Mouse (Mus musculus): ENCODE measurements around the gene Taf1c.

Taf1c gene

GRCm38 (mm10) chr8:119632246-119632645 is 27.2 kb upstream of the Taf1c start:
- ChIA-PET POLR2A (interaction anchor here in 3 of 4 experiments (0.5 to 2.6 kb wide), 14 partner anchors 9 to 619 kb away, joined by 3 to 16 read pairs (median 4); partner anchors contain the start of genes Mbtps1 (in 2 of the 3), Adad2 (in 1 of the 3), Taf1c (in 1 of the 3) and Tldc1 (in 1 of the 3)), CTCF (interaction anchor here in 3 of 4 experiments (0.6 to 2.6 kb wide), 8 partner anchors 37 to 219 kb away, joined by 3 to 11 read pairs (median 4); no protein-coding TSS in a partner anchor)

GRCm38 (mm10) chr8:119630841-119631240 is 25.8 kb upstream of the Taf1c start:
- POLR2A ChIA-PET, result interaction anchor here in 2 of 4 experiments (1.1 to 2.2 kb wide), 4 partner anchors 8 to 72 kb away, joined by 3 to 16 read pairs (median 9); partner anchors contain the start of gene Mbtps1 (in 1 of the 2)

GRCm38 (mm10) chr8:119627613-119628359 is 22.8 kb upstream of the Taf1c start:
- CTCF ChIA-PET, result interaction anchor here (0.6 to 2.3 kb wide), 12 partner anchors 11 to 1610 kb away, joined by 3 to 13 read pairs (median 3); no protein-coding TSS in a partner anchor
- POLR2A ChIA-PET, result interaction anchor here in 3 of 4 experiments (0.6 to 2.3 kb wide), 9 partner anchors 9 to 1866 kb away, joined by 3 to 10 read pairs (median 4); partner anchors contain the start of genes Mbtps1 (in 2 of the 3), Slc38a8 (in 1 of the 3) and Taf1c (in 1 of the 3)

More at GRCm38 (mm10) chr8:119630841-119631240, 25.8 kb upstream of the Taf1c start:
- CTCF ChIA-PET, result interaction anchor here in 1 of 4 experiments (0.6 to 1.7 kb wide), 2 partner anchors 29 to 39 kb away, joined by 6 read pairs; no protein-coding TSS in a partner anchor

DNA sequence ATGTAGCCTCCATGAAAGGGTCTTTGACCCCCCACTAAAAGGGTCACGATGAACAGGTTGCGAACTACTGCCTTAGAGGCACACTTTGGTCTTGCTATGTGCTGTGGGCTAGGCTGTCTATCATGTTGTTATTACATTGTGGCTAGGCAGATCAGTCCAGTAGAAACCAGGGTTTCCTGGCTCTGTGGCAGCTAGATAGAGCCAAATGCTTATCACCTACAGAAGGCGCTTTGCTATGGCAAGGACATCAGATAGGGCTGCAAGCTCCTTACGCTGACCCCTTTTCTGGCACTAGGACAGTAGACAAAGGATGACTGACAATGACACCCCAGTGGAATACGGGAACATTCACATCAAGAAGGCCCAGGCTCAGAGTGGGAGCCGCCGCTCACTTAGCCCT is 22.2 kb upstream of the Taf1c start:
- POLR2A ChIA-PET, result interaction anchor here in 3 of 4 experiments (0.6 to 2.3 kb wide), 5 partner anchors 9 to 1866 kb away, joined by 3 to 10 read pairs (median 4); partner anchors contain the start of genes Mbtps1 (in 2 of the 3) and Taf1c (in 1 of the 3)
- CTCF ChIA-PET, result interaction anchor here in 2 of 4 experiments (1.2 to 2.3 kb wide), 3 partner anchors 49 to 213 kb away, joined by 3 to 13 read pairs (median 4); no protein-coding TSS in a partner anchor

- CTCF ChIA-PET, result interaction anchor here (0.6 to 1.5 kb wide), 11 partner anchors 11 to 388 kb away, joined by 3 to 9 read pairs (median 3); no protein-coding TSS in a partner anchor
- POLR2A ChIA-PET, result interaction anchor here in 3 of 4 experiments (0.6 to 2.1 kb wide), 7 partner anchors 10 to 68 kb away, joined by 3 to 11 read pairs (median 4); partner anchors contain the start of genes Mbtps1 (in 2 of the 3) and Kcng4 (in 1 of the 3)
Observed at GRCm38 (mm10) chr8:119625788-119626187, 20.8 kb upstream of the Taf1c start.

- CTCF ChIA-PET, result interaction anchor here in 3 of 4 experiments (0.8 to 1.5 kb wide), 7 partner anchors 45 to 240 kb away, joined by 3 to 5 read pairs (median 3); no protein-coding TSS in a partner anchor
- POLR2A ChIA-PET, result interaction anchor here in 3 of 4 experiments (0.8 to 2.1 kb wide), 8 partner anchors 8 to 66 kb away, joined by 3 to 11 read pairs (median 4); partner anchors contain the start of genes Kcng4 (in 1 of the 3) and Mbtps1 (in 1 of the 3)
Observed at GRCm38 (mm10) chr8:119624916-119625315, 19.9 kb upstream of the Taf1c start.

DNA sequence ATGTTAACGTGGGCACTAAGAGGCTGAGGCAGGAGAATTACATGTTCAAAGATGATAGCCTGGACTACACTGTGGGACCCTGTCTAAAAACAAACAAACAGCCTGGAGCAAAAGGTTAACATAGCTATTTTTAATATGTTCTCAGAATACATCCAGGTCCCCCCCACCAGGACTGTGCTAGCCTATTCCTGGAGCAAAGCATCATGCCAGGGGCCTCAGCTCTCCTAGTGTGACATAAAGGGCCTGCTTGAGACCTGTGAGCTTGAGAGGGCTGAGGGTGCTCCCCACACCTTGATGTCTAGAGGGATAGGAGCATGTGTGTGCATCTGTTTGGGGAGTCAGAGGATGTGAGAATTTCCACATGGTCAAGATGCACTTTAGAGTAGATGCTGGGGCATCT is 18.7 kb upstream of the Taf1c start:
- POLR2A ChIA-PET, result interaction anchor here in 3 of 4 experiments (0.7 to 1.9 kb wide), 6 partner anchors 8 to 1732 kb away, joined by 3 to 16 read pairs (median 4); no protein-coding TSS in a partner anchor
- CTCF ChIA-PET, result interaction anchor here in 2 of 4 experiments (0.6 to 1.5 kb wide), 4 partner anchors 32 to 211 kb away, joined by 3 read pairs; no protein-coding TSS in a partner anchor

GRCm38 (mm10) chr8:119623061-119623460 is 18.0 kb upstream of the Taf1c start:
- CTCF ChIA-PET, result interaction anchor here (0.5 to 0.7 kb wide), 6 partner anchors 9 to 508 kb away, joined by 3 to 8 read pairs (median 4); no protein-coding TSS in a partner anchor
- POLR2A ChIA-PET, result interaction anchor here (0.6 to 1.9 kb wide), 11 partner anchors 9 to 1731 kb away, joined by 3 to 17 read pairs (median 4); partner anchors contain the start of genes Mbtps1 (in 2 of the 4) and Kcng4 (in 1 of the 4)

DNA sequence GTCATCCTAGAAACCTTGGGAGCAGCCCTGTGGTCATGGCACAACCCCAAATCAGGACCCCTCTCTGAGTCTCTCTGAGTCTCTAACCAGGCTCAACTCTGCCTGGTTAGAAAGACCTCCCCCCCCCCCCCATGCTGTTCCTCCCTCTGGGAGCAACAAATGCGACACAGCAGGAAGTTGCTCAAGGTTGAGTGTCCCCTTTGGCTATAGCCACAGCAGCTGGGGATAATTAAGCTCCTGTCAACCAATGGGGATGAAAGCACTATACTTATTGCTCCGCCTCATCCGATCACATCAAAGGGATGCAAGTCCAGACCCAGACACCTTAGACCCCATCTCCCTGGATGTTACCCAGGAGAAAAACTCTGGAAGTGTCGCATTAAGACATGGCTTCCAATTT is 17.5 kb upstream of the Taf1c start:
- ChIA-PET POLR2A (interaction anchor here in 3 of 4 experiments (0.6 to 1.9 kb wide), 8 partner anchors 9 to 198 kb away, joined by 3 to 17 read pairs (median 4); partner anchors contain the start of genes Mbtps1 (in 2 of the 3) and Kcng4 (in 1 of the 3)), CTCF (interaction anchor here in 3 of 4 experiments (0.6 to 0.7 kb wide), 5 partner anchors 8 to 274 kb away, joined by 3 to 8 read pairs (median 4); no protein-coding TSS in a partner anchor)

DNA sequence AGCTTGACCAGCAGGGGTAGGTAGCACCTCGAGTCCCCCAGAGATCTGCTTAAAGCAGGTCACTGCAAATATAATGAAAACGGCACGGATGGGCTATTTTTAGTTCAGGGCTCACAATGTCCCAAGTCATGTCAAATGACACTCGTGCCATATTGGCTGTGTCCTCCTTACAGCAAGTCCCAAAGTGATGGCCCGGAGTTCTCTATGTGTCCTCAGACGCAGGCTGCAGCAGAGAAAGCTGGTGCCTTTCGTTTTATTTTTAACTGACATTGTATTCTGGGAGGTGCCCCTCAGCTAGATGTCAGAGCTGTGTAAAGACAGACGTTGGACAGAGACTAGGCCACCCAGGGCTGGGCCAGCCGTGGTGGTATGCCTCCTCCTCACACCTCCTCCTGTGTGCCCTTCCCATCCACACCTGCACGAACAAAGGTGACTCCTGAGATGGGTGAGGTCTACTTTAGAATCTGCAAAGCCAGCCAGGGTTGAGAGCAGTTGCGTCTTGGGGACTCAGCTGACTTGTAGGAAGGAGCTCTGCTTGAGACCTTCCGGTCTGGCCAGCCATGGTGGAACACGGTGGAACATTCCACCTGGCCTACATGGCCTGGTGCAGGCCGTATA is 15.9 kb upstream of the Taf1c start:
- POLR2A ChIA-PET, result interaction anchor here in 3 of 4 experiments (0.5 to 2.1 kb wide), 17 partner anchors 9 to 156 kb away, joined by 3 to 12 read pairs (median 3); partner anchors contain the start of genes Mbtps1 (in 2 of the 3) and Taf1c (in 1 of the 3)
- CTCF ChIA-PET, result interaction anchor here in 3 of 4 experiments (0.5 to 1.5 kb wide), 7 partner anchors 16 to 624 kb away, joined by 3 to 4 read pairs (median 3); partner anchors contain the start of gene Taf1c (in 1 of the 3)

- CTCF ChIA-PET, result interaction anchor here in 1 of 4 experiments (0.8 to 1.7 kb wide), 3 partner anchors 14 to 551 kb away, joined by 3 to 7 read pairs (median 3); partner anchors contain the start of gene Taf1c
- POLR2A ChIA-PET, result interaction anchor here in 3 of 4 experiments (0.7 to 2.1 kb wide), 11 partner anchors 9 to 97 kb away, joined by 3 to 12 read pairs (median 5); partner anchors contain the start of genes Mbtps1 (in 1 of the 3) and Taf1c (in 1 of the 3)
Observed at GRCm38 (mm10) chr8:119620116-119620840, 15.3 kb upstream of the Taf1c start.

GRCm38 (mm10) chr8:119618887-119619286 is 13.9 kb upstream of the Taf1c start:
- POLR2A ChIA-PET, result interaction anchor here in 2 of 4 experiments (0.9 to 1.8 kb wide), 5 partner anchors 9 to 60 kb away, joined by 3 to 6 read pairs (median 4); partner anchors contain the start of genes Mbtps1 (in 1 of the 2) and Taf1c (in 1 of the 2)
- CTCF ChIA-PET, result interaction anchor here in 3 of 4 experiments (0.5 to 1.7 kb wide), 5 partner anchors 10 to 550 kb away, joined by 3 to 14 read pairs (median 3); partner anchors contain the start of gene Taf1c (in 1 of the 3)

DNA sequence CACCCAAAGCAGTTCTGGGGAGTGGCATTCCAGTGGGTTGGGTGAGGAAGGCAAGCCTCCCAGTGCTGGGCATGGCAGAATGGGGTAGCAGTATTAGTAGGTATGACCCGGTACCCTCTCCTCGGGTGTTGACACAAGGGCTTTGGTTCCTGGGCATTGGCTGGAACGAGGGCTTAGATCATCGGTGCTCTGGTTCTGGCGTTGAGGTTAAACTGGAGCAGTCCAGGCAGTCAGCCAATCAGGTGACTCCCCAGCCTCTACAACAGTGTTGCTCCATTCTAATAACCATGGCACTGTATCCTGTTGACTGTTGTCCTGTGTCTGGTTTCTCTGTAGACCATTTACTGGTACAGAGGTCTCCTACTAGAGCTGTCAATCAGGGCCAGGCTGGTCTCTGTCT is 12.6 kb upstream of the Taf1c start:
- CTCF ChIA-PET, result interaction anchor here in 1 of 4 experiments (1.8 kb wide), 1 partner anchor 12 kb away, joined by 9 read pairs; the partner anchor contains the start of gene Taf1c
- POLR2A ChIA-PET, result interaction anchor here in 2 of 4 experiments (0.6 to 1.8 kb wide), 3 partner anchors 12 to 59 kb away, joined by 4 to 6 read pairs (median 4); partner anchors contain the start of genes Mbtps1 (in 1 of the 2) and Taf1c (in 1 of the 2)

GRCm38 (mm10) chr8:119616811-119617210 is 11.8 kb upstream of the Taf1c start:
- ChIA-PET CTCF (interaction anchor here in 2 of 4 experiments (0.9 to 2.0 kb wide), 5 partner anchors 11 to 60 kb away, joined by 3 to 9 read pairs (median 7); partner anchors contain the start of gene Taf1c (in 1 of the 2)), POLR2A (interaction anchor here in 3 of 4 experiments (0.6 to 2.8 kb wide), 8 partner anchors 9 to 58 kb away, joined by 3 to 11 read pairs (median 3); partner anchors contain the start of genes Mbtps1 (in 2 of the 3) and Taf1c (in 2 of the 3))

DNA sequence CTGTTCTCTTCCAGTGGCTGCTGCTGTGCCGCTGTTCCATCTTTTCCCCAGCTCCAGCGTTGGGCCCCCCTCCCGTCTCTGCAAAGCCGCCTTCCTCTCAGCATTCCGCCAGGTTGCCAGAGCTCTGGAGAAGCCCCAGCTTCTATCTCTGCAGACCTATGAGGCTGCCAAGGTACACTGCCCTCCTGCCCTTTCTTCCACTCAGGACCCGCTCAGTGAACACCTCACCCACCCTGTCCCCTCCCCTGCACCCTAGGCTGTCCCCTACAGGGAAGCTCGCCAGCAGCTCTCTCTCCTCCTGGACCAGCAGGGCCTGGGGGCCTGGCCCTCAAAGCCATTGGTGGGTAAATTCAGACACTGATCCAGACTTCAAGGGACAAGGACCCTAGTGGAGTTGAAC is 11.3 kb upstream of the Taf1c start:
- ChIA-PET POLR2A (interaction anchor here in 3 of 4 experiments (0.6 to 2.8 kb wide), 11 partner anchors 9 to 58 kb away, joined by 3 to 11 read pairs (median 3); partner anchors contain the start of genes Mbtps1 (in 2 of the 3) and Taf1c (in 2 of the 3)), CTCF (interaction anchor here in 3 of 4 experiments (0.9 to 2.0 kb wide), 7 partner anchors 11 to 203 kb away, joined by 3 to 10 read pairs (median 7); partner anchors contain the start of gene Taf1c (in 2 of the 3))

All from embryonic stem cell, embryonic (primary cell).